Mouse (Mus musculus) thymus, adult 2 months (tissue): ENCODE results near the gene Nphp4. TPM values are rescaled to one million over a fixed set of nuclear protein-coding genes. Genes with fewer than 3 reads are reported as not detected.
A peak's percentile ranks its signal among the peaks of the same experiment; 100 is the strongest.

Experiments used
- DNase-seq: peaks from one replicate; pipeline ENCODE4 v3.0.0; 2021
- H3K27ac ChIP-seq: fragments of 200-500 bp; 2 replicates; pipeline ENCODE4 v1.5.1; 2012; ENCODE audit warnings: low read length, control low read depth; ENCODE audit not compliant: control insufficient read depth, insufficient read depth
- H3K27me3 ChIP-seq: fragments of 200-500 bp; 2 replicates; pipeline ENCODE4 v1.6.1; 2012; ENCODE audit warnings: mild to moderate bottlenecking, low read length, moderate library complexity, mixed read lengths; ENCODE audit not compliant: control insufficient read depth, insufficient read depth
- H3K36me3 ChIP-seq: fragments of 200-500 bp; 2 replicates; pipeline ENCODE4 v1.6.1; 2012; ENCODE audit warnings: mild to moderate bottlenecking, low read length, moderate library complexity; ENCODE audit not compliant: control insufficient read depth, insufficient read depth
- H3K4me1 ChIP-seq: fragments of 200-500 bp; replicated peaks from 2 replicates; pipeline ENCODE4 v1.6.1; 2012; ENCODE audit warnings: low read length; ENCODE audit not compliant: control insufficient read depth, insufficient read depth
- H3K4me3 ChIP-seq: fragments of 200-500 bp; 2 replicates; pipeline ENCODE4 v1.5.1; 2012; ENCODE audit warnings: mild to moderate bottlenecking, low read length, control low read depth, moderate library complexity; ENCODE audit not compliant: control insufficient read depth, insufficient read depth
- CTCF ChIP-seq: fragments of 200-500 bp; IDR thresholded peaks from 2 replicates; pipeline ENCODE4 v1.5.1; 2012; ENCODE audit warnings: mild to moderate bottlenecking, control low read depth, low read length, moderate library complexity, borderline replicate concordance; ENCODE audit not compliant: control insufficient read depth, poor library complexity, insufficient read depth; ENCODE audit errors: extremely low read depth
- POLR2A ChIP-seq: fragments of 200-500 bp; IDR thresholded peaks from 2 replicates; pipeline ENCODE4 v1.6.1; 2012; ENCODE audit warnings: mild to moderate bottlenecking, low read length, control low read depth, moderate library complexity; ENCODE audit not compliant: control insufficient read depth, poor library complexity, insufficient read depth; ENCODE audit errors: extremely low read depth
- WGBS: fragments of 180-500 bp; shearing (Covaris S2); methylation state at CpG from one replicate; pipeline ENCODE4 v1.1.7; 2018; 5-methylcytosine and 5-hydroxymethylcytosine counted together
- polyA plus RNA-seq: library from polyadenylated mRNA; depleted of rRNA; stranded (reverse); fragments of >200 nt; gene quantifications from 2 replicates; pipeline ENCODE4 v1.2.3, GENCODE M21; 2012

Nphp4 gene
- polyA plus RNA-seq, 1 experiment = 3.6 TPM

DNA sequence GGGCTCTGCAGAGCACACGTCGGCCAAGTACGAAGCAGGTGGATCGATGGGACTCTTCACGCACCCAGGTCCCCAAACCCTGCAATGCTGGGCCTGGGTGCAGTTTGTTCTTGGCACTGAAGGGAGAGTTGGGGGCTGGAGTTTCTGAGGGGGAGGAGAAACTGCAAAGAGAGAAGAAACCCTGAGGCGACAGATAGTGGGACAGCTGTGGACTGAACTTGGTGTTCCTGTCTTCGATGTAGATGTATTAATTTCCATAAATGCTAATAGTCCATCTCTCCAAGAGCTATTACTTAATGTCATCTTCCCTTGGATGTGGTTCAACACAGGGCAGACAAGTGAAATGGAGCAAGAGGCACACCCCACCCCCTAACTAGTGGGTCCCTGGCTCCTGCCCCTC, 565 bp upstream of the Nphp4 start:
- Histone ChIP-seq H3K4me3 (no peak overlapping the region), H3K4me1 (peaks cover 17% of the 10 kb centered on the region), H3K27me3 (no peaks in the 10 kb centered on the region), H3K36me3 (no peaks in the 10 kb centered on the region), H3K27ac (no peak overlapping the region)
- 90% methylated on average over 7 of the region's 7 CpGs for WGBS
- DNase-seq = no peak
- no peak for TF ChIP-seq POLR2A
- TF ChIP-seq CTCF = no peak

DNA sequence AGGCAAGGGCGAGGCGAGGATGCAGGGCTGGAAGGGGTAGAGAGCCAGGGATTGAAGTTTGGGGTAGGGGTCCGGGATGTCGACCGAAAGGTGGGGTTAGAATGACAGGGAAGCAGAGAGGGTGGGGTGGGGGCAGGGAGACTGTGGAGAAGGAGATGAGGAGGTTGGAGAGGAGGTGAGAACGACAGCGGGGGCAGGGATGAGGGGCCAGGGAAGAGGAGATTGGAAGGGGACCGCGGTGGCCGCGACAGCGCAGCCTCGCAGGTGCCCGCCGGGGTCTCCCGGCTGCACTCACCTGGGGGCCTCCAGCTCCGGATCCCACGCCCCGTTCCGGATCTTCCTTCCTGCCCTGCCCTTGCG, 580 bp downstream of the Nphp4 start:
- 2% methylated on average over 16 of the region's 21 CpGs for WGBS
- H3K4me1 ChIP-seq = peaks cover 17% of the 10 kb centered on the region
- TF ChIP-seq POLR2A (no peak), CTCF (no peak)
- peak overlapping the region; percentile 65 for H3K4me3 ChIP-seq
- no peaks in the 10 kb centered on the region for H3K27me3 ChIP-seq
- no peak for DNase-seq
- no peaks in the 10 kb centered on the region for H3K36me3 ChIP-seq
- no peak overlapping the region for H3K27ac ChIP-seq

DNA sequence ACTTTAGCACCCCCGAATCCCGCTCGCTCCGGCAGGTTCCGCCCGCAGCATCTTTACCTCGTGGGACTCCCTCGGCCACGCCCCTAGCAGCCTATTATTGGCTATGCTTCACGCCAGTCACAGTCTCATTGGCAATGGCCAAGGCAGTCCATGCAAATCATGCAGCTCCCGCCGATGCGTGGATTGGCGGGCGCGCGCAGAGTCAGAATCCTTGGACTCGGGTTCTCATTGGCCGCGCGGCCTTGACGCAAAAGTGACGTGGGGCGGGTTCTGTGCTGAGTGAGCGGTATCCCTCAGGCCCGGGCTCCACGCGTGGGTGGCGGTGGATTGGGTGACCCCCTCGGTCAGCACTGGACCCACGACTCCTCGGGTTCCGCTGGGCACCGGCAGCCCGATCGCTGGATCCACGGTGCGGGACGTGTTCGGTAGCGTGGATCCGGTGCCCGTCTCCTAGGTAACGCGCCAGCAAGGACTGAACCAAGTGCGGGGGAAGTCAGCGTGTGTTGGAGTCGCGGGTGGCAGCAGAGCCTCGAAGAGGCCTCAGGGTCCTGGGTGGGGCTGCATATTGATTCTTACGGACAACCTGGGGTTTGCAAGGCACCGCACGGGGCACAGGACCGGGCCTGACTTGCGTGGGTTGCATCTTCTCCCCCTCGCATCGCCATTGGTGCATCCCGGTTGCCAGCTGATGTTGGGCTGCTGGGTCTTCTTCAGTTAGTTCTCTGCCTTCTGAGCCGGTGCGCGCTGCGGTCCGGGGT, 1.1 kb downstream of the Nphp4 start, which contains the start of gene Kcnab2:
TSS of gene Kcnab2 (minus strand) at position 406 of the 758 bp plus-strand sequence.
- Histone ChIP-seq H3K27ac (no peak within 1 kb of the TSS), H3K4me3 (peak within 1 kb of the TSS; percentile 65), H3K36me3 (no peaks in the 10 kb centered on the region), H3K4me1 (peaks cover 17% of the 10 kb centered on the region), H3K27me3 (no peaks in the 10 kb centered on the region)
- peak; percentile 100 for DNase-seq
- TF ChIP-seq POLR2A = peak; percentile 57; the same call in 1 of the 2 replicates
- peak; percentile 28; the same call in 1 of the 2 replicates for TF ChIP-seq CTCF
- under 1% methylated on average over 63 of the region's 63 CpGs for WGBS

DNA sequence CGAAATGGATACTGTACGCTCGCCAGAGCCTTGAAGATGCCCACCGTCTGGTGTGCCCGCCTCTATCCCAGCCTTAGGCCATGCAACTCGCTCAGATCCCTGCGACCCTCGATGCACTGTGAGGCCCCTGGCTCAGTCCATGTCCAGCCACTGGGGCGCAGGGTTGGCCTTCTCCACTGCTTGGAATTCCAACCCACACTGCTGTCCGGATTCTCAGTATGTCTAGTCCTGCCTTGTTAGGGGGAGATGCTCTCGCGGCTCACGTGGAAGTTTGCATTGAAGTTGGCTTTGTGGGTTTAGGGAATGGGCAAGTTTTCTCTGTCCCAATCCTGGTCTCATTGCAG, 1.7 kb downstream of the Nphp4 start:
- DNase-seq = no peak

DNA sequence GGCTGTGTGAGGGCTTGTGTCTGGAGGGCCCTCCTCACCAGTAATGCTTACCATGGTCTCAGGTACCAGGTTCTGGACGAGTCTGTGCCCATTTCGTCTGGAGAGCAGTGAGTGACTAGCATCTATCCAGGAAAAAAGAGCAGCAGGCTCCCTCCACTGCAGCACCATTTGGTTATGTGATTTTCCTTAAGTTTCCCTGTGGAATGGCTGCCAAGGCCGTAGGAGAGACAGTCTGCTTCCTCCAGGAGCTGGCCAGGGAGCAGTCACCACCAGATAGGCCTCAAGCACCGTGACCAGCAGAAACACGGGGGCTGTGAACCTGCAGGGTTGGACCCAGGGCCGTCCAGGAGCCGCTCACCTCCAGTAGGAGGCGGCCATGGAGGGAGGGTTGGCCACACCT, 3.9 kb downstream of the Nphp4 start:
- H3K27me3 ChIP-seq = no peaks in the 10 kb centered on the region
- peaks cover 17% of the 10 kb centered on the region for H3K4me1 ChIP-seq
- no peaks in the 10 kb centered on the region for H3K36me3 ChIP-seq
- no peak for TF ChIP-seq CTCF
- no peak for TF ChIP-seq POLR2A
- H3K4me3 ChIP-seq = no peak overlapping the region
- WGBS = 81% methylated on average over 8 of the region's 8 CpGs
- H3K27ac ChIP-seq = no peak overlapping the region
- DNase-seq = no peak

More for the DNA sequence above, 1.7 kb downstream of the Nphp4 start:
- peaks cover 17% of the 10 kb centered on the region for H3K4me1 ChIP-seq
- H3K27me3 ChIP-seq = no peaks in the 10 kb centered on the region
- no peak for TF ChIP-seq CTCF
- no peak for TF ChIP-seq POLR2A
- H3K4me3 ChIP-seq = peak overlapping the region; percentile 65
- no peak overlapping the region for H3K27ac ChIP-seq
- 6% methylated on average over 13 of the region's 13 CpGs for WGBS
- no peaks in the 10 kb centered on the region for H3K36me3 ChIP-seq

DNA sequence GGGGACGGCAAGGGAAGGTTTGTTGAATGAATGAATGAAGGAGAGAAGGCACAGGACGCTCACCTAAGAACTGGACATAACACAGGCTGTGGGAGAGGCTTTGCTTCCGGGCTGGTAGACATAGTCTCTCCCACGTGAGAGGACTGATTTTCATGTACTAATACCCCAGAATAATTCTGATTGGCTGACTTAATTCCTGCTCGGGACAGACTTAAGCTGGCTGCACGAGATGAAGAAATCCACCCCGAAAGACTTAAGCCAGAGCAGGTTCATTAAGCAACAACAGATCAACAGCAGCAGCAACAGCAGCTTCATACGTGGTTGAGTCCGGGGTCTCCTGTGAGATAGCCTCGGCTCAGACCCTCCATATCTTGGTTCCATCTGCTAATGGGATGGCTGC, 11.5 kb downstream of the Nphp4 start:
- Histone ChIP-seq H3K4me1 (no peaks in the 10 kb centered on the region), H3K36me3 (no peaks in the 10 kb centered on the region), H3K4me3 (no peak overlapping the region), H3K27ac (no peak overlapping the region), H3K27me3 (no peaks in the 10 kb centered on the region)
- DNase-seq = no peak
- TF ChIP-seq CTCF = no peak
- no peak for TF ChIP-seq POLR2A
- WGBS = 88% methylated on average over 10 of the region's 10 CpGs

DNA sequence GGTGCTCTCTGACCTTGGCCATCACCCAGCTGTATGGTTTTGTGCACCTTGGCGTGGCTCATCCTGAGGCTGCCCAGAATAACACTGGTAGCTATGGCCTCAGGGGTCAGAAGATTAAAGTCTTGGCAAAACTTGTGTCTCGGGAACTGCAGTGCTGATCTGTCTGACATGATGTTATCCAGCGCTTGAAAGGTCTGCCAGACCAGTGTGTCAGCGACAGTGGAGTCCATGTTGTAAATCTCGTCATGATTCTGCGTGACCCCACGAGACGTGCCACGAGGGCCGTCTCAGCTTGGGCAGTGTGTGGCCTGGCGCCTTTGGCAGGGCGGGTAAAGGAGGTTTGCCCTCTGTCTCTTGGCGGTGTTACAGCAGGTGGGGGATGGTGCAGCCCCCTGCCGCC, 13.8 kb downstream of the Nphp4 start:
- no peaks in the 10 kb centered on the region for H3K36me3 ChIP-seq
- H3K4me3 ChIP-seq = no peak overlapping the region
- DNase-seq = no peak
- no peak overlapping the region for H3K27ac ChIP-seq
- WGBS = 96% methylated on average over 14 of the region's 14 CpGs
- no peaks in the 10 kb centered on the region for H3K27me3 ChIP-seq
- H3K4me1 ChIP-seq = no peaks in the 10 kb centered on the region
- TF ChIP-seq CTCF = no peak
- TF ChIP-seq POLR2A = no peak
